Mouse (Mus musculus) intestine, postnatal 0 days (tissue): ENCODE measurements around the gene 1700020L24Rik. TPM values are rescaled to one million over a fixed set of nuclear protein-coding genes. Genes with fewer than 3 reads are reported as not detected.

Experiments
- ATAC-seq: fragments of 200-750 bp; cut with Nextera tagmentation; 2 replicates; pipeline ENCODE4 v1.8.0; 2017; ENCODE audit warnings: mild to moderate bottlenecking, moderate TSS enrichment, moderate library complexity
- H3K27ac ChIP-seq: fragments of 300-500 bp; sonication (generic); 2 replicates; pipeline ENCODE4 v1.5.1; 2014; ENCODE audit warnings: mild to moderate bottlenecking, low read depth, low read length, moderate library complexity
- H3K27me3 ChIP-seq: fragments of 300-500 bp; sonication (generic); replicated peaks from 2 replicates; pipeline ENCODE4 v1.6.1; 2014; ENCODE audit warnings: low read length, mixed read lengths; ENCODE audit not compliant: control insufficient read depth, insufficient read depth
- H3K36me3 ChIP-seq: fragments of 300-500 bp; sonication (generic); 2 replicates; pipeline ENCODE4 v1.6.1; 2014; ENCODE audit warnings: mild to moderate bottlenecking, moderate library complexity; ENCODE audit not compliant: control insufficient read depth, insufficient read depth
- H3K4me1 ChIP-seq: fragments of 300-500 bp; sonication (generic); replicated peaks from 2 replicates; pipeline ENCODE4 v1.6.1; 2014; ENCODE audit warnings: antibody characterized with exemption, low read length, mixed read lengths; ENCODE audit not compliant: control insufficient read depth, insufficient read depth
- H3K4me2 ChIP-seq: fragments of 300-500 bp; sonication (generic); replicated peaks from 2 replicates; pipeline ENCODE4 v1.6.1; 2014; ENCODE audit warnings: low read depth, mild to moderate bottlenecking, moderate library complexity
- H3K4me3 ChIP-seq: fragments of 300-500 bp; sonication (generic); 2 replicates; pipeline ENCODE4 v1.5.1; 2014; ENCODE audit warnings: low read depth, low read length
- H3K9ac ChIP-seq: fragments of 300-500 bp; sonication (generic); 2 replicates; pipeline ENCODE4 v1.6.1; 2014; ENCODE audit warnings: mild to moderate bottlenecking, low read depth, low read length
- H3K9me3 ChIP-seq: fragments of 300-500 bp; sonication (generic); 2 replicates; pipeline ENCODE4 v1.6.1; 2016; ENCODE audit warnings: mixed run types; ENCODE audit not compliant: control insufficient read depth
- CTCF ChIP-seq: sonication (generic); IDR thresholded peaks from 2 replicates; pipeline ENCODE4 v1.5.1; 2016; ENCODE audit warnings: low read depth, mild to moderate bottlenecking, control low read depth, antibody characterized with exemption, moderate library complexity
- WGBS: fragments of 180-500 bp; shearing (Covaris S2); extraction: QIAGEN DNeasy Blood & Tissue Kit; methylation state at CpG from one replicate; pipeline ENCODE4 v1.1.7; 2014; 5-methylcytosine and 5-hydroxymethylcytosine counted together
- polyA plus RNA-seq: library from polyadenylated mRNA; unstranded; fragments of >200 nt; fragmentation: Nextera tagmentation; extraction: Ambion mirVana; gene quantifications from 2 replicates; pipeline ENCODE4 v1.2.1, GENCODE M21; 2015

1700020L24Rik gene
- polyA plus RNA-seq, 1 experiment from 2014 or later, result 0.76 TPM

DNA sequence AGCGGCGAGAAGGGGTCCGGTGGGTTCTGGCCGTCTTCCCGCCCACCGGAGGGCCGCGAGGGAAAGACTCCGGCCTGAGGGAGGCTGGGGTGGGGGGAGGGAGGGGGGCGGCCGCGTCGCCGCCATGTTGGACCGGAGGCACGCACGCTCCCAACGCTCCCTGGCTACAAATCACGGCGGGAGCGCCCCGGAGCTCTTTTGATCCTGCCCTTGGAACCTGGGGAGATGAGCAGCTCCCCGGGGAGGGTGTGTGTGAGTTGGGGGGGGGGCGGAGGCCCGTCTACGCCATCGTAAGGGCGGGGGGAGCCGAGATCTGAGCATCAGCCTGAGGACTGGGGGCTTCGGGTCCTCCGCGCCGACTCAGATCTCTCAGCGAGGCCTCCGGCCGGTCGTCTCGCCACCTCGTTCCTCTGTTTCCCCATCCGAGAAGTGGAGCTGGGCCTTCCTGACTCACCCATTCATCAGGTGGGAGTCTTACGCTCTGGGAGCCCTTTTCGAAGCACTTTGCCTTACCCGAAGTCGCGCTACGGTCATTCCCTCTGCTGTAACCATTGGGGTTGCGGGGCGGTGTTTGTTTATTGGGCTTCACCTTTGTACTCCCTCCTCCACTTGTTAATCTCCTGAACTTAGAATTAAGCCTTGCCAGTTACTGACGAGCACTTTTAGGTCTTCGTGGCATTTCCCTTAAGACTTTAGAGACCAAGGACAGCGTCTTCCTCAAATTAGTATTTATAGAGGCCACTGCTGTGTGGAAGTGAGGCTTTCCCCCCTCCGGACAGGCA is 35.9 kb downstream of the 1700020L24Rik start:
- Histone ChIP-seq H3K4me2 (peak overlapping the region; percentile 82), H3K4me3 (peak overlapping the region; percentile 78), H3K4me1 (0 out of 2 replicates have a peak, but pooled peaks cover 4% of the 10 kb centered on the region), H3K27ac (peak overlapping the region; percentile 97), H3K9me3 (no peaks in the 10 kb centered on the region), H3K9ac (peak overlapping the region; percentile 73), H3K36me3 (no peaks in the 10 kb centered on the region), H3K27me3 (no peaks in the 10 kb centered on the region)
- ATAC-seq, result peak; percentile 74
- under 1% methylated on average over 49 of the region's 52 CpGs for WGBS
- TF ChIP-seq CTCF, result no peak

Other genes starting within 250 kb of the 1700020L24Rik start
- gene Slfn3, start 246.3 kb upstream of the 1700020L24Rik start, polyA plus RNA-seq, result 0.59 and 0.82 TPM in 2 replicates
- gene Slfn14, start 151.0 kb upstream of the 1700020L24Rik start, polyA plus RNA-seq, result not detected in 2 replicates
- 20.4 and 20.7 TPM in 2 replicates for gene Ap2b1, start 138.7 kb upstream of the 1700020L24Rik start, polyA plus RNA-seq
- gene Pex12, start 135.1 kb upstream of the 1700020L24Rik start, polyA plus RNA-seq, result 8.6 and 9.3 TPM in 2 replicates
- gene Rasl10b, start 28.5 kb upstream of the 1700020L24Rik start, polyA plus RNA-seq, result 0.82 and 0.94 TPM in 2 replicates
- 0.51 and 0.65 TPM in 2 replicates for gene Gas2l2, start 8.2 kb upstream of the 1700020L24Rik start, polyA plus RNA-seq
- gene Mmp28, start 25.4 kb downstream of the 1700020L24Rik start, polyA plus RNA-seq, result 1.6 and 2.1 TPM in 2 replicates
- 5.4 and 7.3 TPM in 2 replicates for gene Taf15, start 35.4 kb downstream of the 1700020L24Rik start, polyA plus RNA-seq
- not detected in 2 replicates for gene Heatr9, start 84.5 kb downstream of the 1700020L24Rik start, polyA plus RNA-seq
- 1.8 and 2.4 TPM in 2 replicates for gene Ccl5, start 92.8 kb downstream of the 1700020L24Rik start, polyA plus RNA-seq
- 11.2 and 13.4 TPM in 2 replicates for gene Ccl9, start 141.0 kb downstream of the 1700020L24Rik start, polyA plus RNA-seq
- 100 and 108 TPM in 2 replicates for gene Ccl6, start 155.4 kb downstream of the 1700020L24Rik start, polyA plus RNA-seq
- not detected in 2 replicates for gene Rpl9-ps1, start 207.9 kb downstream of the 1700020L24Rik start, polyA plus RNA-seq
- 1.2 and 1.3 TPM in 2 replicates for gene Ccl3, start 211.7 kb downstream of the 1700020L24Rik start, polyA plus RNA-seq
- gene Ccl4, start 224.9 kb downstream of the 1700020L24Rik start, polyA plus RNA-seq, result 0.56 and 0.64 TPM in 2 replicates